Mouse (Mus musculus) ovary, adult 10 weeks (tissue): ENCODE measurements around the gene Nxph2. TPM values are rescaled to one million over a fixed set of nuclear protein-coding genes. Genes with fewer than 3 reads are reported as not detected.

ENCODE experiments used
- polyA plus RNA-seq: library from polyadenylated mRNA; stranded (reverse); fragments of 350-450 nt; fragmentation: Illumina TruSeq; extraction: RNeasy Lipid Tissue Mini Kit (QIAGEN cat#74804); gene quantifications from one replicate; pipeline ENCODE4 v1.2.3, GENCODE M21; 2014

Gene Nxph2
- not detected for polyA plus RNA-seq

DNA sequence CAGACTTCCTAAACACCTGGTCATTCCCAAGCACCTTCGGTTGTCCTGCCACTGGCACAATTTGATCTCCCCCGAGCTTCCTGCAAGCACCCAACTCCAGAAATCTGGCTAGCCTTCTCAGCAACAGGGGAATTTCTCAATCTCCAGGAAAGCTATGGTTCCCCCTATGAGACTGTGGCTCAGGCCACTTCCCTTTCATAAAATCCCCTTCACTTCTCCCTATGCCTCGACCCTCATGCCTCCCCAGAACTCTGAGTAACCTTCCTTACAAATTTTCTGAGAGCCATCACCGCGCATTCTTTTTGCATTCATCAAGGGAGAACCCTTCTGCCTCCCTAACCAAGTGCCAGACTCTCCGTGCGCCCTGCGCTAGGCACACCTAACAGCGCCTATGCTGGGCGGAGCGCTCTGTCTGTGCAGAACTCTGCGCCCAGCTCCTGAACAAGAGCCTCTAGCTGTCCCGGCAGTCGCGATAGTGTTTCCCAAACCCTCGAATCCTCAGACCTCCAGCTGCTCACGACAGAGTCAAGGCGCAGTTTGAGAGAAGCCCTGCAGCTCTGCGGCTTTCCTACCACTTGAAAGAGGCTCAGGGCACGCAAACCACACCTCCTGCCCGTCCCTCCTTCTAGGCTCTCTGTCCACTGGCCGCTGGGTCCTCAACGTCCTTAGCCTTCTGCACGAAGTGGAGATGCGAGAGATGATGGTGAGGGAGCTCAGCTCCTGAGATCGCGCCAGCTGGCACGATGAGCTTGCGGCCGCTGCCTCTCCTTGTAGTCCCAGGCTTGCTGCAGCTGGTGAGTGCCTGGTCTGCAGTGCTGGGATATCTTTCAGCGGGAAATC lies at the start of gene Nxph2:
Nxph2 (plus strand) TSS at position 501 of the 840 bp plus-strand sequence.

Other genes with a start within 250 kb of the Nxph2 start
- 30.5 TPM for gene Mastl, start 165.2 kb upstream of the Nxph2 start, polyA plus RNA-seq
- gene Yme1l1, start 164.9 kb upstream of the Nxph2 start, polyA plus RNA-seq = 296 TPM
- not detected for gene 4931423N10Rik, start 113.8 kb upstream of the Nxph2 start, polyA plus RNA-seq